Mouse (Mus musculus) megakaryocyte, adult 5-6 weeks (primary cell): Measurements from ENCODE around the gene Itga8. TPM values are rescaled to one million over a fixed set of nuclear protein-coding genes. Genes with fewer than 3 reads are reported as not detected.

ENCODE experiments used
- ATAC-seq: 2 replicates; pipeline ENCODE4 v1.8.0; 2016; ENCODE audit warnings: mild to moderate bottlenecking, inconsistent platforms; ENCODE audit not compliant: poor library complexity, severe bottlenecking
- total RNA-seq, 2 experiments: library from RNA; stranded (forward) in 1 of 2; stranded (reverse) in 1 of 2; fragments of 153-499, 151-499 nt in 1 of 2; fragments of 221-1000, 200-1000 nt in 1 of 2; gene quantifications; 2 replicates each; pipeline versions ENCODE4 v1.2.3 to v1.2.4; 2015 to 2017

Itga8 gene
- total RNA-seq, 2 experiments from 2014 or later, result 8.9 to 11.4 TPM

GRCm38 (mm10) chr2:12107265-12107664, 194.5 kb downstream of the Itga8 start:
- no peak for ATAC-seq

- ATAC-seq, result no peak
Observed at GRCm38 (mm10) chr2:12103183-12103582, 198.5 kb downstream of the Itga8 start.

GRCm38 (mm10) chr2:12092203-12092984, 209.3 kb downstream of the Itga8 start:
- ATAC-seq, result no peak

- ATAC-seq, result no peak
Observed at GRCm38 (mm10) chr2:12090993-12091392, 210.7 kb downstream of the Itga8 start.

GRCm38 (mm10) chr2:12085492-12085891, 216.2 kb downstream of the Itga8 start:
- peak; percentile 75 for ATAC-seq

- ATAC-seq, result peak; percentile 91
Observed at GRCm38 (mm10) chr2:12084341-12084740, 217.4 kb downstream of the Itga8 start.

- ATAC-seq, result no peak
Observed at GRCm38 (mm10) chr2:12077266-12077891, 224.3 kb downstream of the Itga8 start.

GRCm38 (mm10) chr2:12065669-12066399, 235.9 kb downstream of the Itga8 start:
- ATAC-seq, result no peak

- no peak for ATAC-seq
Observed at GRCm38 (mm10) chr2:12060034-12060723, 241.5 kb downstream of the Itga8 start.

Other genes with a start within 250 kb of the Itga8 start
- gene Mindy3, start 117.5 kb upstream of the Itga8 start, total RNA-seq (2015), result 73.5 and 82.3 TPM in 2 replicates
- 33.0 and 35.3 TPM in 2 replicates for gene Mindy3, start 117.5 kb upstream of the Itga8 start, total RNA-seq (2017)